Mouse (Mus musculus) intestine, embryonic 14.5 days (tissue): ENCODE data around the gene Snrpa. TPM values are rescaled to one million over a fixed set of nuclear protein-coding genes. Genes with fewer than 3 reads are reported as not detected.
A peak's percentile ranks its signal among the peaks of the same experiment; 100 is the strongest.
"Not testable (repeated sequence)": the region's sequence is repeated elsewhere in the genome, so short reads cannot be mapped to it uniquely, and the experiment has no call there.

Experiments
- ATAC-seq: fragments of 200-750 bp; cut with Nextera tagmentation; replicated peaks from 2 replicates; pipeline ENCODE4 v1.8.0; 2017; ENCODE audit warnings: low read depth, moderate number of reproducible peaks, moderate TSS enrichment, moderate library complexity; ENCODE audit not compliant: low FRiP score, low TSS enrichment
- DNase-seq: peaks from one replicate; pipeline ENCODE4 v3.0.0-alpha.2; 2018; ENCODE audit warnings: low spot score
- H3K27ac ChIP-seq: fragments of 300-500 bp; sonication (generic); 2 replicates; pipeline ENCODE4 v1.5.1; 2014; ENCODE audit warnings: low read depth, mild to moderate bottlenecking, control low read depth
- H3K27me3 ChIP-seq: fragments of 300-500 bp; sonication (generic); replicated peaks from 2 replicates; pipeline ENCODE4 v1.6.1; 2014; ENCODE audit warnings: low read length, control low read depth; ENCODE audit not compliant: control insufficient read depth, insufficient read depth
- H3K36me3 ChIP-seq: fragments of 300-500 bp; sonication (generic); 2 replicates; pipeline ENCODE4 v1.6.1; 2014; ENCODE audit warnings: low read length, control low read depth; ENCODE audit not compliant: control insufficient read depth, insufficient read depth
- H3K4me1 ChIP-seq: fragments of 300-500 bp; sonication (generic); replicated peaks from 2 replicates; pipeline ENCODE4 v1.6.1; 2014; ENCODE audit warnings: low read length, control low read depth, mixed read lengths; ENCODE audit not compliant: control insufficient read depth, insufficient read depth
- H3K4me2 ChIP-seq: fragments of 300-500 bp; sonication (generic); 2 replicates; pipeline ENCODE4 v1.6.1; 2014; ENCODE audit warnings: low read length
- H3K4me3 ChIP-seq: fragments of 300-500 bp; sonication (generic); 2 replicates; pipeline ENCODE4 v1.5.1; 2014; ENCODE audit warnings: low read depth, low read length, control low read depth, mixed read lengths
- H3K9ac ChIP-seq: fragments of 300-500 bp; sonication (generic); 2 replicates; pipeline ENCODE4 v1.6.1; 2014; ENCODE audit warnings: mild to moderate bottlenecking, low read length
- H3K9me3 ChIP-seq: fragments of 300-500 bp; sonication (generic); 2 replicates; pipeline ENCODE4 v1.6.1; 2016; ENCODE audit warnings: low read length, control low read depth; ENCODE audit not compliant: control insufficient read depth
- WGBS: fragments of 180-500 bp; shearing (Covaris S2); extraction: QIAGEN DNeasy Blood & Tissue Kit; methylation state at CpG from one replicate; pipeline ENCODE4 v1.1.7; 2014; 5-methylcytosine and 5-hydroxymethylcytosine counted together
- polyA plus RNA-seq: library from polyadenylated mRNA; unstranded; fragments of >200 nt; fragmentation: Nextera tagmentation; extraction: Ambion mirVana; gene quantifications from 2 replicates; pipeline ENCODE4 v1.2.1, GENCODE M21; 2014

The Snrpa gene
- 283 and 289 TPM in 2 replicates for polyA plus RNA-seq

GRCm38 (mm10) chr7:27195681-27196611, at the start of gene Snrpa, which contains the start of gene BC024978:
Snrpa (minus strand) TSS chr7:27196271.
BC024978 (plus strand) TSS chr7:27195781.
- H3K4me1 ChIP-seq = peaks cover 14% of the 10 kb centered on the region
- no peaks in the 10 kb centered on the region for H3K9me3 ChIP-seq
- H3K9ac ChIP-seq = peak within 1 kb of the TSS; percentile 99
- WGBS = under 1% methylated on average over 64 of the region's 64 CpGs
- peak; percentile 96 for DNase-seq
- H3K36me3 ChIP-seq = peaks cover 38% of the 10 kb centered on the region
- H3K4me2 ChIP-seq = peak within 1 kb of the TSS; percentile 81
- peak; percentile 99 for ATAC-seq
- H3K27me3 ChIP-seq = no peaks in the 10 kb centered on the region
- H3K27ac ChIP-seq = peak within 1 kb of the TSS; percentile 100
- peak within 1 kb of the TSS; percentile 87 for H3K4me3 ChIP-seq

DNA sequence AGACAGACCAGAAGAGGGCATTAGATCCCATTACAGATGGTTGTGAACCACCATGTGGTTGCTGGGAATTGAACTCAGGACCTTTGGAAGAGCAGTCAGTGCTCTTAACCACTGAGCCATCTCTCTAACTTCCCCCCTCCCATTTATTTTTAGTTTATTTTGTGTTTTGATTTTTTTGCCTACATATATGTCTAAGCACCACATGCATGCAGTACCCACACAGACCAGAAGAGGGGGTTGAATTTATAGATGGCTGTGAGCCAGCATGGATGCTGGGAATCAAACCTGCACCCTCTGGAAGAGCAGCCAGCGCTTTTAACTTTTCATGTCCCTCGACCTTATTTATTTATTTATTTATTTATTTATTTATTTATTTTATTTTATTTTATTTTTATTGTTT, 48.0 kb upstream of the Snrpa start:
- ATAC-seq, H3K9ac ChIP-seq: not testable (repeated sequence)
- peaks cover 26% of the 10 kb centered on the region for H3K36me3 ChIP-seq

GRCm38 (mm10) chr7:27243211-27243610, 47.1 kb upstream of the Snrpa start:
- WGBS = 49% methylated on average over 8 of the region's 8 CpGs
- ATAC-seq (no peak), DNase-seq (no peak)

More for the DNA sequence above, 48.0 kb upstream of the Snrpa start:
- DNase-seq, H3K4me3 ChIP-seq, H3K4me1 ChIP-seq, H3K27ac ChIP-seq, H3K27me3 ChIP-seq, H3K9me3 ChIP-seq, H3K4me2 ChIP-seq: not testable (repeated sequence)
- 80% methylated on average over 2 of the region's 2 CpGs for WGBS

GRCm38 (mm10) chr7:27238568-27238967, 42.5 kb upstream of the Snrpa start:
- Histone ChIP-seq H3K4me1 (peaks cover 6% of the 10 kb centered on the region), H3K9me3 (no peaks in the 10 kb centered on the region), H3K27me3 (no peaks in the 10 kb centered on the region), H3K9ac (no peak overlapping the region), H3K4me2 (no peak overlapping the region), H3K27ac (no peak overlapping the region), H3K4me3 (no peak overlapping the region), H3K36me3 (peaks cover 26% of the 10 kb centered on the region)
- no peak for ATAC-seq
- no peak for DNase-seq
- 86% methylated on average over 5 of the region's 5 CpGs for WGBS

More at GRCm38 (mm10) chr7:27243211-27243610, 47.1 kb upstream of the Snrpa start:
- Histone ChIP-seq H3K9me3 (no peaks in the 10 kb centered on the region), H3K4me1 (no peaks in the 10 kb centered on the region), H3K27ac (no peak overlapping the region), H3K4me2 (no peak overlapping the region), H3K4me3 (no peak overlapping the region), H3K36me3 (peaks cover 26% of the 10 kb centered on the region), H3K27me3 (no peaks in the 10 kb centered on the region), H3K9ac (no peak overlapping the region)

DNA sequence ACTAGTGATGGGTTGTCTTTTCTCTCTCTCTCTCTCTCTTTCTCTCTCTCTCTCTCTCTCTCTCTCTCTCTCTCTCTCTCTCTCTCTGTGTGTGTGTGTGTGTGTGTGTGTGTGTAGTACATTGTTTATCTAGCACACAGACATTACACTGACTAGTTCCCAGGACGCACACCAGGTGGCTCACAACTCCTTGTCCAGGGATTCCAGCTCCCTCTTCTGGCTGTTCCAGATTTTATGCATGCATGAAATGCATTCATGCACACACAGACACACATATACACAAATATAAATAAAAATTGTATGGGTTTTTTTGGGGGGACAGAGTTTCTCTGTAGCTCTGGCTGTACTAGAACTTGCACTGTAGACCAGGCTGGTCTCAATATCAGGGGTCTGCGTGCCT, 41.5 kb upstream of the Snrpa start:
- no peak overlapping the region for H3K9ac ChIP-seq
- DNase-seq = no peak
- no peak for ATAC-seq
- no peak overlapping the region for H3K4me3 ChIP-seq
- peaks cover 19% of the 10 kb centered on the region for H3K36me3 ChIP-seq
- no peaks in the 10 kb centered on the region for H3K27me3 ChIP-seq
- H3K4me1 ChIP-seq = peaks cover 9% of the 10 kb centered on the region
- no peak overlapping the region for H3K27ac ChIP-seq
- WGBS = 84% methylated on average over 2 of the region's 2 CpGs
- no peak overlapping the region for H3K4me2 ChIP-seq
- no peaks in the 10 kb centered on the region for H3K9me3 ChIP-seq

- Histone ChIP-seq H3K27me3 (no peaks in the 10 kb centered on the region), H3K9me3 (no peaks in the 10 kb centered on the region), H3K27ac (no peak overlapping the region), H3K4me2 (no peak overlapping the region), H3K36me3 (peaks cover 12% of the 10 kb centered on the region), H3K4me3 (no peak overlapping the region), H3K9ac (no peak overlapping the region), H3K4me1 (peaks cover 14% of the 10 kb centered on the region)
- WGBS = 88% methylated on average over 2 of the region's 2 CpGs
- DNase-seq (no peak), ATAC-seq (no peak)
Measured at GRCm38 (mm10) chr7:27235726-27236125, 39.7 kb upstream of the Snrpa start.

GRCm38 (mm10) chr7:27233300-27233699, 37.2 kb upstream of the Snrpa start:
- peaks cover 17% of the 10 kb centered on the region for H3K4me1 ChIP-seq
- 4% methylated on average over 6 of the region's 6 CpGs for WGBS
- H3K4me2 ChIP-seq = peak overlapping the region; percentile 57
- H3K9me3 ChIP-seq = no peaks in the 10 kb centered on the region
- H3K9ac ChIP-seq = peak overlapping the region; percentile 39
- ATAC-seq = no peak; the same call in 1 of the 2 replicates
- peak overlapping the region; percentile 56 for H3K4me3 ChIP-seq
- H3K27ac ChIP-seq = peak overlapping the region; percentile 22; the same call in 1 of the 2 replicates
- no peak for DNase-seq
- peaks cover 3% of the 10 kb centered on the region; the same call in 1 of the 2 replicates for H3K36me3 ChIP-seq
- no peaks in the 10 kb centered on the region for H3K27me3 ChIP-seq

DNA sequence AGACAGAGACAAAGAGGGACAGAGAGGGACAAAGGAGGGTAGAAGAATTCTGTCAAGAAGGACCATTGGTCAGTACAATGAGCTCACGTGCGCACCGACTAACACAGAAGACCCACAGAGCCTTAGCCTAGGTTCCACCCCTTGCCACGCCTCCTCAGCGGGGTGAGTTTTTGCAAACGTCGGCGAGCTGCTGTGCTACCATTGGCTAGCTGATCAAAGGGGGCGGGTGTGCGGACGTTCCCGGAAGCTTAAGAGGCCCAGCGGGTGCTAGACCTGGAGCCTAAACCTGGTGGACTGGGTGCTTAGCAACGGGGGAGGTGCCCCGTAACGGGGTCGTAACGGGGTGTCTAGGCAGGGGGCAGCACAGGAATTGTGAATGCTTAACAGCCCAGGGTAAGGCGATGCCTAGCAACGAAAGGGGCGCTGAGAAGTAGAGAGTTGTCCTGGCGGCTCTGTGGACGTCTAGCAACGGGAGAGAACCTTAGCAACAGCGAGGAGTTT, 36.8 kb upstream of the Snrpa start, which contains the start of gene Coq8b:
TSS of gene Coq8b (plus strand) at position 243 of the 501 bp plus-strand sequence.
- H3K4me2 ChIP-seq = peak within 1 kb of the TSS; percentile 57
- DNase-seq (peak; percentile 95), ATAC-seq (peak; percentile 84)
- no peaks in the 10 kb centered on the region for H3K9me3 ChIP-seq
- H3K27me3 ChIP-seq = no peaks in the 10 kb centered on the region
- peaks cover 3% of the 10 kb centered on the region; the same call in 1 of the 2 replicates for H3K36me3 ChIP-seq
- H3K4me1 ChIP-seq = peaks cover 17% of the 10 kb centered on the region
- WGBS = under 1% methylated on average over 25 of the region's 25 CpGs
- H3K27ac ChIP-seq = peak within 1 kb of the TSS; percentile 22
- H3K4me3 ChIP-seq = peak within 1 kb of the TSS; percentile 56
- peak within 1 kb of the TSS; percentile 39 for H3K9ac ChIP-seq
